Mouse (Mus musculus) spleen, adult 2 months (tissue): ENCODE measurements around the gene Shisa8.

Experiments
- CTCF ChIP-seq: fragments of 200-500 bp; IDR thresholded peaks from 2 replicates; pipeline ENCODE4 v1.5.1; 2011; ENCODE audit warnings: mild to moderate bottlenecking, inconsistent platforms; ENCODE audit not compliant: insufficient read depth, insufficient read length, insufficient replicate concordance; ENCODE audit errors: extremely low read depth
- POLR2A ChIP-seq: fragments of 200-500 bp; IDR thresholded peaks from 2 replicates; pipeline ENCODE4 v1.6.1; 2011; ENCODE audit warnings: low read depth, low read length, inconsistent platforms

DNA sequence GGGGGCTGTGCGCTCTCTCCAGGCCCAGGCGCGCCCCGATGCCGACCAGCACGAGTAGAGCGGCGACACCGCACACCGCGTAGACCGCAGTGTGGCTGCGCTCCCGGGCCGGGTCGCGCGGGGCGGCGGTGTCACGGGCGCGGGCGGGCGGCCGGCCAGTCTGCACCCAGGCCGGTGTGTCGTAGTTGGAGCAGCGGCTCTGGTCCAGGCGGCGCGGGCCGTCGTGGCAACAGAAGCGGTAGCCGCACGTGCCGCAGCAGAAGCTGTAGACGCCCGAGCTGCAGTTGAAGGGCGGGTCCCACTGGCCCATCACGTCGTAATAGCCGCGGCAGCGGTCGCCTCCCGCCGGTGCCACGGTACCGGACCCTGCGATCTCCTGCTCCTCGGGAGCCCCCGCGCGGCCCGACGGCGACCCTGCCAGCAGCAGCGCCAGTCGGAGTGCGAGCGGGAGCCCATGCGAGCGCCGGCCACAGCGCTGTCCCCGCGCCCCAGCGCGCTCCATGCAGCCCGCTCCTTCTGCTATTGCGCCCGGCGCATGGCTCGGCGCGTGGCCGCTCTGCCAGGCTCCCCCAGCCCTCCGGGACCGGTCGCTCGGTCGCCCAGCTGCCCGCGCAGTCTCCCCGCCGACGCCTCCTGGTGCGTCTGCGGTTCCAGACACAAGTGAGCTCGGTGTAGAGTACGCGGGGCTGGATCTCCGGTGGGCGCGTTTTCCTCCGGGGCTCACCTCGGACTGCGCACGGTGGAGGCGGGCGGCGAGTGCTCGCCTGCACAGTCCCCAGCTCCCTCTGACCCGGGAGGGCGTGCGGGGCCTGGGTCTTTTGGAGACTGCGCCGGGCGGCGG lies 484 bp downstream of the Shisa8 start:
- TF ChIP-seq CTCF (no peak), POLR2A (no peak)
